Mouse (Mus musculus) neural tube, embryonic 14.5 days (tissue): ENCODE results near the gene Atp6v1d. TPM values are rescaled to one million over a fixed set of nuclear protein-coding genes. Genes with fewer than 3 reads are reported as not detected.

Source experiments
- ATAC-seq: fragments of 200-750 bp; cut with Nextera tagmentation; 2 replicates; pipeline ENCODE4 v1.8.0; 2017; ENCODE audit warnings: low read depth, mild to moderate bottlenecking, moderate TSS enrichment, moderate library complexity
- H3K27ac ChIP-seq: fragments of 300-500 bp; sonication (generic); 2 replicates; pipeline ENCODE4 v1.5.1; 2014; ENCODE audit warnings: low read depth, mild to moderate bottlenecking, control low read depth, low read length, moderate library complexity, mixed read lengths
- H3K27me3 ChIP-seq: fragments of 300-500 bp; sonication (generic); 2 replicates; pipeline ENCODE4 v1.6.1; 2014; ENCODE audit warnings: low read length; ENCODE audit not compliant: control insufficient read depth, insufficient read depth
- H3K36me3 ChIP-seq: fragments of 300-500 bp; sonication (generic); 2 replicates; pipeline ENCODE4 v1.6.1; 2014; ENCODE audit warnings: low read length, mixed read lengths; ENCODE audit not compliant: control insufficient read depth, insufficient read depth
- H3K4me1 ChIP-seq: fragments of 300-500 bp; sonication (generic); 2 replicates; pipeline ENCODE4 v1.6.1; 2014; ENCODE audit warnings: low read length; ENCODE audit not compliant: control insufficient read depth, insufficient read depth
- H3K4me2 ChIP-seq: fragments of 300-500 bp; sonication (generic); 2 replicates; pipeline ENCODE4 v1.6.1; 2014; ENCODE audit warnings: mild to moderate bottlenecking, low read depth, low read length, control low read depth
- H3K4me3 ChIP-seq: fragments of 300-500 bp; sonication (generic); 2 replicates; pipeline ENCODE4 v1.5.1; 2014; ENCODE audit warnings: low read depth, low read length, control low read depth, mixed read lengths
- H3K9ac ChIP-seq: fragments of 300-500 bp; sonication (generic); replicated peaks from 2 replicates; pipeline ENCODE4 v1.6.1; 2014; ENCODE audit warnings: low read depth, mild to moderate bottlenecking, control low read depth, low read length, mixed read lengths
- H3K9me3 ChIP-seq: fragments of 300-500 bp; sonication (generic); 2 replicates; pipeline ENCODE4 v1.6.1; 2016; ENCODE audit warnings: low read length; ENCODE audit not compliant: control insufficient read depth
- WGBS: fragments of 180-500 bp; shearing (Covaris S2); extraction: QIAGEN DNeasy Blood & Tissue Kit; methylation state at CpG from one replicate; pipeline ENCODE4 v1.1.7; 2014; 5-methylcytosine and 5-hydroxymethylcytosine counted together
- polyA plus RNA-seq: library from polyadenylated mRNA; unstranded; fragments of >200 nt; fragmentation: Nextera tagmentation; extraction: Ambion mirVana; gene quantifications from 2 replicates; pipeline ENCODE4 v1.2.1, GENCODE M21; 2014

Gene Atp6v1d
- polyA plus RNA-seq, 1 experiment from 2014 or later, result 161 TPM

- no peaks in the 10 kb centered on the region for H3K27me3 ChIP-seq
- no peaks in the 10 kb centered on the region for H3K4me1 ChIP-seq
- no peak overlapping the region for H3K9ac ChIP-seq
- H3K9me3 ChIP-seq, result no peaks in the 10 kb centered on the region
- 92% methylated on average over 4 of the region's 4 CpGs for WGBS
- H3K4me2 ChIP-seq, result no peak overlapping the region
- H3K27ac ChIP-seq, result no peak overlapping the region
- no peak overlapping the region for H3K4me3 ChIP-seq
- peaks cover 44% of the 10 kb centered on the region for H3K36me3 ChIP-seq
- ATAC-seq, result no peak
Measured at GRCm38 (mm10) chr12:78839906-78840305, 21.5 kb downstream of the Atp6v1d start.

GRCm38 (mm10) chr12:78834496-78834895 lies 26.9 kb downstream of the Atp6v1d start:
- ATAC-seq, result no peak
- 97% methylated on average over 2 of the region's 2 CpGs for WGBS
- Histone ChIP-seq H3K4me2 (no peak overlapping the region), H3K9ac (no peak overlapping the region), H3K27me3 (no peaks in the 10 kb centered on the region), H3K4me3 (no peak overlapping the region), H3K9me3 (no peaks in the 10 kb centered on the region), H3K27ac (no peak overlapping the region), H3K36me3 (peaks cover 20% of the 10 kb centered on the region), H3K4me1 (no peaks in the 10 kb centered on the region)

- no peaks in the 10 kb centered on the region for H3K4me1 ChIP-seq
- ATAC-seq, result no peak
- no peak overlapping the region for H3K9ac ChIP-seq
- H3K4me3 ChIP-seq, result no peak overlapping the region
- H3K9me3 ChIP-seq, result no peaks in the 10 kb centered on the region
- H3K4me2 ChIP-seq, result no peak overlapping the region
- H3K27ac ChIP-seq, result no peak overlapping the region
- no peaks in the 10 kb centered on the region for H3K27me3 ChIP-seq
- H3K36me3 ChIP-seq, result no peaks in the 10 kb centered on the region
Measured at GRCm38 (mm10) chr12:78814437-78814836, 47.0 kb downstream of the Atp6v1d start.

GRCm38 (mm10) chr12:78801836-78802235 lies 59.6 kb downstream of the Atp6v1d start:
- Histone ChIP-seq H3K9me3 (no peaks in the 10 kb centered on the region), H3K4me3 (no peak overlapping the region), H3K9ac (no peak overlapping the region), H3K27me3 (no peaks in the 10 kb centered on the region), H3K4me2 (no peak overlapping the region), H3K27ac (no peak overlapping the region), H3K36me3 (no peaks in the 10 kb centered on the region; the same call in 1 of the 2 replicates), H3K4me1 (no peaks in the 10 kb centered on the region)
- no peak for ATAC-seq

GRCm38 (mm10) chr12:78800036-78800435 lies 61.4 kb downstream of the Atp6v1d start:
- H3K36me3 ChIP-seq, result no peaks in the 10 kb centered on the region; the same call in 1 of the 2 replicates
- H3K4me3 ChIP-seq, result no peak overlapping the region
- ATAC-seq, result no peak
- no peak overlapping the region for H3K27ac ChIP-seq
- H3K4me2 ChIP-seq, result no peak overlapping the region
- no peak overlapping the region for H3K9ac ChIP-seq
- H3K4me1 ChIP-seq, result no peaks in the 10 kb centered on the region
- H3K9me3 ChIP-seq, result no peaks in the 10 kb centered on the region
- 93% methylated on average over 3 of the region's 3 CpGs for WGBS
- no peaks in the 10 kb centered on the region for H3K27me3 ChIP-seq

- no peak overlapping the region for H3K27ac ChIP-seq
- 8% methylated on average over 1 of the region's 1 CpGs for WGBS
Measured at GRCm38 (mm10) chr12:78794236-78794635, 67.2 kb downstream of the Atp6v1d start.

GRCm38 (mm10) chr12:78790791-78791190 lies 70.6 kb downstream of the Atp6v1d start:
- Histone ChIP-seq H3K4me2 (no peak overlapping the region), H3K4me3 (no peak overlapping the region), H3K27me3 (no peaks in the 10 kb centered on the region), H3K4me1 (no peaks in the 10 kb centered on the region), H3K36me3 (no peaks in the 10 kb centered on the region), H3K9ac (no peak overlapping the region), H3K9me3 (no peaks in the 10 kb centered on the region), H3K27ac (no peak overlapping the region)
- ATAC-seq, result no peak
- WGBS, result 75% methylated on average over 2 of the region's 2 CpGs

More at GRCm38 (mm10) chr12:78794236-78794635, 67.2 kb downstream of the Atp6v1d start:
- no peak for ATAC-seq
- Histone ChIP-seq H3K36me3 (no peaks in the 10 kb centered on the region; the same call in 1 of the 2 replicates), H3K9me3 (no peaks in the 10 kb centered on the region), H3K4me3 (no peak overlapping the region), H3K27me3 (no peaks in the 10 kb centered on the region), H3K4me2 (no peak overlapping the region), H3K4me1 (no peaks in the 10 kb centered on the region), H3K9ac (no peak overlapping the region)

Other genes with a start within 250 kb of the Atp6v1d start
- gene Fam71d, start 170.1 kb downstream of the Atp6v1d start, polyA plus RNA-seq, result 0.50 and 0.80 TPM in 2 replicates
- 11.4 and 16.8 TPM in 2 replicates for gene Mpp5, start 112.7 kb downstream of the Atp6v1d start, polyA plus RNA-seq
- 135 and 146 TPM in 2 replicates for gene Eif2s1, start 181 bp upstream of the Atp6v1d start, polyA plus RNA-seq
- gene Plek2, start 45.3 kb upstream of the Atp6v1d start, polyA plus RNA-seq, result 0.94 and 2.4 TPM in 2 replicates
- 59.1 and 59.4 TPM in 2 replicates for gene Tmem229b, start 146.0 kb upstream of the Atp6v1d start, polyA plus RNA-seq
- 2.4 and 3.4 TPM in 2 replicates for gene Plekhh1, start 167.5 kb upstream of the Atp6v1d start, polyA plus RNA-seq
- gene Pigh, start 228.0 kb upstream of the Atp6v1d start, polyA plus RNA-seq, result 19.6 and 21.3 TPM in 2 replicates